Mouse (Mus musculus) cortical plate, adult 2 months (tissue): ENCODE data around the gene Plekhg2.

Experiments used
- CTCF ChIP-seq: fragments of 200-500 bp; IDR thresholded peaks from 2 replicates; pipeline ENCODE4 v1.5.1; 2011; ENCODE audit warnings: mild to moderate bottlenecking, control low read depth, low read length; ENCODE audit not compliant: insufficient read depth; ENCODE audit errors: extremely low read depth
- POLR2A ChIP-seq: fragments of 200-500 bp; IDR thresholded peaks from 2 replicates; pipeline ENCODE4 v1.6.1; 2011; ENCODE audit warnings: mild to moderate bottlenecking, low read length, control low read depth; ENCODE audit not compliant: insufficient read depth; ENCODE audit errors: extremely low read depth

DNA sequence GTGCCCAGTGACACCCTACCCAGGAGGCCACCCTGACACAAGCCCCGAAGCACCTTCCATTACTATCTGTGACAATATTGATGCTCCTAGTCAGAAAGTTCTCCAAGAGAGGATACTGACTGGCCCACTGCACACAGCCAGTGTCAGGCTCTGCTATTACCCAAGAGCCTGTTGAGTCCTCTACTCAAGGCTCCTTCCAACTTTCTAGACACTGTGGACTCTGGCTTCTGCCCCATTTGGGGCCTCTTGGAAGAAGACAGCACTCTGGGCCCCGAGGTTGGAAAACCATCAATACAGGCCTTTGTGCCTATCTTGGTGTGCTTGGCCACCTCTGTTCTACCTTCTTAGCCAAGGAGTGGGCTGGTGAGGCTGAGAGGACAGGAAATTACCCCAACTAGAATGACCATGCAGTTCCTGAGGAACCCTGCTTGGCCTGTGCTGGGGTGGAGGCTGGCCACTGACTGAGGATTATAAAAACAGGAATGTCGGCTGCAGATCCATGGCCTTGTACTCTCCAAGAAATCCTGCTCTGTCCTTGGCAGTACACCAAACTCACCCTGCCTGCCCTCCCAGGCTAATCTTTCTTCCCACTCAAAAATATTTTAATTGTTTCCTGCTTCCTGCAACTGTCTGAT, 38.6 kb upstream of the Plekhg2 start:
- TF ChIP-seq CTCF (no peak), POLR2A (no peak)
